Mouse (Mus musculus): ENCODE results near the gene Rhox4f. TPM values are rescaled to one million over a fixed set of nuclear protein-coding genes. Genes with fewer than 3 reads are reported as not detected.
"Not testable (repeated sequence)": the region's sequence is repeated elsewhere in the genome, so short reads cannot be mapped to it uniquely, and the experiment has no call there.

The Rhox4f gene
- under 1 TPM in 1 of 2 experiments, not detected in 1; 0.45 TPM for polyA plus RNA-seq (2017; shearing (Covaris generic))

DNA sequence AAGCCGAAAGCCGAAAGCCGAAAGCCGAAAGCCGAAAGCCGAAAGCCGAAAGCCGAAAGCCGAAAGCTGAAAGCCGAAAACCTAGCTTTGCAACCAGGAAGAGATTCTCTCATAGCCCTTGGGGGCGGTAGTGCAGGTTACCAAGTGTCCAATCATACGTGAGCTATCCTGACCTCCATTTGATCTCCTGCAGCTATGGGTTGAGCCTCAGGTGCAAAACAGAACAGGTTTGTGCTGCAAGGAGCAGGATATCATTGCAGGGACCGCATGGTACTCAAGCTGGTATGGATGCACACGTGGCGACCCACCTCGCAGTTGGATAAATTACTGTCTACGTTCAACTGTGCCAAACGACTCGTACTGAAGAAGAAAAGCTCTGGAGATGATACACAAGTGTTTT, at the start of gene Rhox4f:
TSS of gene Rhox4f (minus strand) at position 101 of the 400 bp plus-strand sequence.
- ATAC-seq = not testable (repeated sequence)

GRCm38 (mm10) chrX:37651227-37651626, 43.7 kb upstream of the Rhox4f start, which contains the start of gene Rhox4g:
Gene Rhox4g (minus strand): TSS chrX:37651327.
- ATAC-seq = not testable (repeated sequence)

- not testable (repeated sequence) for ATAC-seq
Observed at GRCm38 (mm10) chrX:37643370-37643769, 35.9 kb upstream of the Rhox4f start, which contains the start of gene Rhox2g. Gene Rhox2g (minus strand): TSS chrX:37643470.

- ATAC-seq = not testable (repeated sequence)
Observed at GRCm38 (mm10) chrX:37628512-37628911, 21.0 kb upstream of the Rhox4f start, which contains the start of gene Rhox3g. Gene Rhox3g (minus strand): TSS chrX:37628612.

DNA sequence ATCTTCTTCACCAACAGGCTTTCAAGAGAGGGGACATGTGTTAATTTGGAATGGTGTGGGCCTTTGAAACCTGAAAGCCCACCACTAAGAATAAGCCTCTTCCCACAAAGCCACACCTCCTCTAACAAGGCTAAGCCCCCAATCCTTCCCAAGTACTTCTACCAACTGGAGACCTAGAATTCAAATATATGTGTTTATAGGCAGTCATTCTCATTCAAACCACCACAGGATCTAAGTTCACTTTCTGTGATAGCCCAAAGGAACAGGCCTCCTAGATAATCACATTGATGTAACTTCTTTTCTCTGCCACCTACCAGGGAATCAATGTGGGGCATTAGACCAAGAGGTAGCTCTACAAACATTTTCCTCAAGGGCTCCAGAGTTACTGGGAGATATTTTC, 26.8 kb downstream of the Rhox4f start, which contains the start of gene Rhox3f:
TSS of gene Rhox3f (plus strand) at position 301 of the 400 bp plus-strand sequence.
- ATAC-seq = not testable (repeated sequence)

GRCm38 (mm10) chrX:37572638-37573037, 34.9 kb downstream of the Rhox4f start:
- not testable (repeated sequence) for ATAC-seq

DNA sequence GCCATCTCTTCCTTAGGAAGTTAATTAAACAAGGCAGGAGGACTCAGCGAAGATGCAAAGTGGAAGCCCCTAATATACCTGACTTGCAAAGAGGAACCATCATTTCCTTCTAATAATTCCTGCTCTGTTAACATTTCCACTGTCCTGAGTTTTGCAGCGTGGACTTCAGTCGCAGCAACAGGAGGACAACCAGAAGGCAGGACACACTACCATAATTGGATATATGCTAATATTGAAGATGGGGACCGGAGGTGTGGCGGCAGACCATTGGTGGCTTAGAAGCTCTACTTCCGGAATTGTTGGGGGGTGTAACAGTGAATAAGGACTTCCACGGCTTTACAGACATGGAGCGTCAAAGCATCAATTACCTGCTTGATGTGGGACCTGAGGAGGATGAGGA, 36.4 kb downstream of the Rhox4f start, which contains the start of gene Rhox2f:
TSS of gene Rhox2f (plus strand) at position 301 of the 400 bp plus-strand sequence.
- ATAC-seq = not testable (repeated sequence)

GRCm38 (mm10) chrX:37557112-37557511, 50.4 kb downstream of the Rhox4f start, which contains the start of gene Rhox4e:
Gene Rhox4e (plus strand): TSS chrX:37557412.
- not testable (repeated sequence) for ATAC-seq

Other genes starting within 250 kb of the Rhox4f start
- gene Rhox3a2, start 227.7 kb downstream of the Rhox4f start, polyA plus RNA-seq (2017; shearing (Covaris generic)) = not detected
- not detected for gene Rhox4a2, start 216.9 kb downstream of the Rhox4f start, polyA plus RNA-seq (2017; shearing (Covaris generic))
- not detected for gene Rhox2b, start 195.6 kb downstream of the Rhox4f start, polyA plus RNA-seq (2017; shearing (Covaris generic))
- gene Rhox4b, start 175.2 kb downstream of the Rhox4f start, polyA plus RNA-seq (2017; shearing (Covaris generic)) = under 1 TPM in 1 of 2 experiments, not detected in 1; 0.33 TPM
- not detected for gene Rhox2c, start 154.0 kb downstream of the Rhox4f start, polyA plus RNA-seq (2017; shearing (Covaris generic))
- gene Rhox3c, start 149.1 kb downstream of the Rhox4f start, polyA plus RNA-seq (2017; shearing (Covaris generic)) = not detected
- gene Rhox4c, start 127.4 kb downstream of the Rhox4f start, polyA plus RNA-seq (2017; shearing (Covaris generic)) = not detected
- gene Rhox2d, start 114.3 kb downstream of the Rhox4f start, polyA plus RNA-seq (2017; shearing (Covaris generic)) = not detected
- under 1 TPM in 1 of 2 experiments, not detected in 1; 0.27 TPM for gene Rhox4d, start 93.3 kb downstream of the Rhox4f start, polyA plus RNA-seq (2017; shearing (Covaris generic))
- not detected for gene Rhox2e, start 77.3 kb downstream of the Rhox4f start, polyA plus RNA-seq (2017; shearing (Covaris generic))
- not detected for gene Rhox3e, start 65.7 kb downstream of the Rhox4f start, polyA plus RNA-seq (2017; shearing (Covaris generic))
- not detected for gene Rhox4e, start 50.3 kb downstream of the Rhox4f start, polyA plus RNA-seq (2017; shearing (Covaris generic))
- gene Rhox2f, start 36.3 kb downstream of the Rhox4f start, polyA plus RNA-seq (2017; shearing (Covaris generic)) = not detected
- gene Rhox3f, start 26.7 kb downstream of the Rhox4f start, polyA plus RNA-seq (2017; shearing (Covaris generic)) = not detected
- gene Rhox3g, start 20.9 kb upstream of the Rhox4f start, polyA plus RNA-seq (2017; shearing (Covaris generic)) = not detected
- gene Rhox2g, start 35.8 kb upstream of the Rhox4f start, polyA plus RNA-seq (2017; shearing (Covaris generic)) = not detected
- gene Rhox4g, start 43.6 kb upstream of the Rhox4f start, polyA plus RNA-seq (2017; shearing (Covaris generic)) = not detected
- gene Rhox3h, start 61.1 kb upstream of the Rhox4f start, polyA plus RNA-seq (2017; shearing (Covaris generic)) = not detected
- not detected for gene Rhox2h, start 65.6 kb upstream of the Rhox4f start, polyA plus RNA-seq (2017; shearing (Covaris generic))
- not detected for gene Rhox5, start 197.1 kb upstream of the Rhox4f start, polyA plus RNA-seq (2017; shearing (Covaris generic))
- not detected for gene Rhox6, start 219.2 kb upstream of the Rhox4f start, polyA plus RNA-seq (2017; shearing (Covaris generic))
- gene Rhox7a, start 224.0 kb upstream of the Rhox4f start, polyA plus RNA-seq (2017; shearing (Covaris generic)) = not detected